27 mouse cellular contexts compared by ENCODE assay signal in the genomic region with DNA sequence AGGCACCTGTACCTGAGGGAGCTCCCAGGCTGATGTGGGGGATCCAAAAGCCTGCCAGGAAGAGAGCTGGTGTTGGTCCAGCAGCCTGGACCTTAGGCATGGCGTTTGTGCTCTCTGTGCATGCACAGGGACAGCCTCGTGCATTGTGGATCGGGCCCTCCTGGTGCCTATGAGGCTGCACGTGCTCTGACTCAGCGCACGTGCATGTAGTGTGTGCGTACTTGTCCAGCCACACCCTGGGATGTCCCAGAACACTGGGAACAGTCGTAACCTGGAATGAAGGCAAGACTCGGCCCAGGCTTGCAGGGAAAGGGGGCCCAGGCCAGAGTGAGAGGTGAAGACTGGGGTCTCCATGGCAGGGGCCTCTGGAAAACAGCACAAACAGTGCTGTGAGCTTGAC. TPM values are rescaled to one million over a fixed set of nuclear protein-coding genes. Genes with fewer than 3 reads are reported as not detected.
DNase-seq lines count a peak whose midpoint lies in the region; ATAC-seq and TF ChIP-seq lines count a peak whose summit lies in the region.
"Had no signal": no experiment of that assay in that cellular context is flagged by ENCODE, and none has a peak within 500 bp of the region (broad histone marks: within the 10 kb centered on the region; RNA-seq: fewer than 3 reads in every experiment).

No protein-coding gene starts in this region.

- no peak overlapping the region for H3K4me2 ChIP-seq in embryonic facial prominence, embryonic 13.5 days
- no peak overlapping the region for H3K4me2 ChIP-seq in stomach, postnatal 0 days (replicated peaks; ENCODE audit: low read depth)
- H3K4me2 ChIP-seq: embryonic facial prominence, embryonic 12.5 days; forebrain, embryonic 12.5 days; forebrain, embryonic 15.5 days; heart, embryonic 12.5 days; heart, embryonic 15.5 days; hindbrain, embryonic 13.5 days had no signal

- peaks cover 19% of the 10 kb centered on the region for H3K27me3 ChIP-seq in embryonic facial prominence, embryonic 13.5 days
- peaks cover 31% of the 10 kb centered on the region for H3K27me3 ChIP-seq in embryonic facial prominence, embryonic 10.5 days (replicated peaks; ENCODE audit: low read depth, poor library complexity, severe bottlenecking)
- H3K27me3 ChIP-seq in stomach, postnatal 0 days (ENCODE audit: control insufficient read depth, insufficient read depth, low read length), result no peaks in the 10 kb centered on the region

- H3K27ac ChIP-seq in embryonic facial prominence, embryonic 13.5 days, result no peak overlapping the region
- no peak overlapping the region for H3K27ac ChIP-seq in embryonic facial prominence, embryonic 10.5 days (replicated peaks)
- no peak overlapping the region for H3K27ac ChIP-seq in stomach, postnatal 0 days (replicated peaks)
- H3K27ac ChIP-seq: embryonic facial prominence, embryonic 12.5 days; forebrain, embryonic 12.5 days; forebrain, embryonic 15.5 days; heart, embryonic 15.5 days; hindbrain, embryonic 10.5 days; hindbrain, embryonic 13.5 days had no signal

- H3K36me3 ChIP-seq in embryonic facial prominence, embryonic 13.5 days, result peaks cover 31% of the 10 kb centered on the region
- peaks cover 17% of the 10 kb centered on the region for H3K36me3 ChIP-seq in embryonic facial prominence, embryonic 10.5 days (replicated peaks)
- no peaks in the 10 kb centered on the region; the same call in 1 of the 2 replicates for H3K36me3 ChIP-seq in stomach, postnatal 0 days (ENCODE audit: control insufficient read depth, insufficient read depth, low read length)
- H3K36me3 ChIP-seq: forebrain, embryonic 15.5 days; heart, embryonic 15.5 days had no signal

- no peak for ATAC-seq in embryonic facial prominence, embryonic 13.5 days (ENCODE audit: insufficient number of reproducible peaks, insufficient read depth, low FRiP score, low TSS enrichment, low read depth)
- peak; percentile 79 for ATAC-seq in stomach, postnatal 0 days (ENCODE audit: low FRiP score, low TSS enrichment)
- ATAC-seq: forebrain, embryonic 15.5 days; hindbrain, embryonic 16.5 days had no signal

- no peak for TF ChIP-seq EP300 in stomach, postnatal 0 days (optimal IDR thresholded peaks at IDR 0.05)

- 0 out of 2 replicates have a peak overlapping the region, but pooled peaks have one; percentile 11 for H3K9ac ChIP-seq in embryonic facial prominence, embryonic 13.5 days
- H3K9ac ChIP-seq in stomach, postnatal 0 days (ENCODE audit: low read length), result no peak overlapping the region
- H3K9ac ChIP-seq: embryonic facial prominence, embryonic 12.5 days; forebrain, embryonic 12.5 days; forebrain, embryonic 15.5 days; heart, embryonic 12.5 days; heart, embryonic 15.5 days; hindbrain, embryonic 13.5 days had no signal

- H3K9me3 ChIP-seq in embryonic facial prominence, embryonic 13.5 days, result no peaks in the 10 kb centered on the region
- H3K9me3 ChIP-seq in embryonic facial prominence, embryonic 10.5 days, result no peaks in the 10 kb centered on the region
- H3K9me3 ChIP-seq in stomach, postnatal 0 days (ENCODE audit: control insufficient read depth, low read length), result no peaks in the 10 kb centered on the region
- H3K9me3 ChIP-seq: embryonic facial prominence, embryonic 12.5 days; forebrain, embryonic 12.5 days; forebrain, embryonic 15.5 days; heart, embryonic 12.5 days; heart, embryonic 15.5 days; hindbrain, embryonic 10.5 days; hindbrain, embryonic 13.5 days had no signal

- H3K4me1 ChIP-seq in embryonic facial prominence, embryonic 13.5 days, result peaks cover 16% of the 10 kb centered on the region
- peaks cover 28% of the 10 kb centered on the region for H3K4me1 ChIP-seq in embryonic facial prominence, embryonic 10.5 days
- H3K4me1 ChIP-seq in stomach, postnatal 0 days (replicated peaks; ENCODE audit: control insufficient read depth, insufficient read depth), result 0 out of 2 replicates have a peak, but pooled peaks cover 4% of the 10 kb centered on the region

- no peak overlapping the region for H3K4me3 ChIP-seq in embryonic facial prominence, embryonic 13.5 days
- H3K4me3 ChIP-seq in embryonic facial prominence, embryonic 10.5 days, result no peak overlapping the region
- no peak overlapping the region for H3K4me3 ChIP-seq in stomach, postnatal 0 days (ENCODE audit: low read depth, low read length)
- H3K4me3 ChIP-seq: embryonic facial prominence, embryonic 12.5 days; erythroblast, embryonic 14.5 days; forebrain, embryonic 12.5 days; forebrain, embryonic 15.5 days; heart, embryonic 12.5 days; heart, embryonic 15.5 days; hindbrain, embryonic 10.5 days; hindbrain, embryonic 13.5 days had no signal

- 92% methylated on average over 9 of the region's 9 CpGs for WGBS in embryonic facial prominence, embryonic 13.5 days
- WGBS in embryonic facial prominence, embryonic 10.5 days, result 86% methylated on average over 9 of the region's 9 CpGs
- 58% methylated on average over 9 of the region's 9 CpGs for WGBS in stomach, postnatal 0 days

- no peak for TF ChIP-seq CTCF in stomach, postnatal 0 days (IDR thresholded peaks at IDR 0.05; ENCODE audit: low read depth)

- DNase-seq in embryonic facial prominence, embryonic 10.5 days (ENCODE audit: low spot score), result no peak
- DNase-seq in urinary bladder, postnatal 14 days (ENCODE audit: low spot score), result peak; percentile 22
- DNase-seq in urinary bladder, postnatal 36 days (ENCODE audit: low spot score in 2 of 2), result no peak
- peak; percentile 36 for DNase-seq in NIH3T3 (ENCODE audit: low read depth)
- DNase-seq in stomach, postnatal 0 days (ENCODE audit: low spot score), result peak; percentile 71
- no peak for DNase-seq in layer of hippocampus, adult 11-12 months (ENCODE audit: low spot score)
- DNase-seq in right cerebral cortex, postnatal 25 days, result no peak
- DNase-seq: adrenal gland, adult 2 months; adrenal gland, postnatal 14 days; cerebellum, adult 11 months; cerebellum, adult 9-10 months; cerebellum, postnatal 14 days; gastrocnemius, postnatal 25 days; heart, adult 18-20 months; heart, postnatal 10 days; heart, postnatal 36 days had no signal

RNA-seq across cellular contexts. Expression of a gene that starts 15.2 kb away (rescaled TPM):
- 29.5 and 29.6 TPM in 2 replicates for polyA plus RNA-seq in embryonic facial prominence, embryonic 13.5 days (2015; fragmentation: Nextera tagmentation; extraction: Ambion mirVana)
- 24.4 and 25.1 TPM in 2 replicates for polyA plus RNA-seq in embryonic facial prominence, embryonic 10.5 days (2016; fragmentation: Nextera tagmentation; extraction: Ambion mirVana)
- 12.9 and 14.7 TPM in 2 replicates for polyA plus RNA-seq in stomach, postnatal 0 days (2015; fragmentation: Nextera tagmentation; extraction: Ambion mirVana)

RNA-seq across cellular contexts. Expression of a gene that starts 15.5 kb away (rescaled TPM):
- polyA plus RNA-seq in embryonic facial prominence, embryonic 13.5 days (2015; fragmentation: Nextera tagmentation; extraction: Ambion mirVana), result not detected in 2 replicates
- not detected in 2 replicates for polyA plus RNA-seq in embryonic facial prominence, embryonic 10.5 days (2016; fragmentation: Nextera tagmentation; extraction: Ambion mirVana)
- not detected in 2 replicates for polyA plus RNA-seq in stomach, postnatal 0 days (2015; fragmentation: Nextera tagmentation; extraction: Ambion mirVana)
- polyA plus RNA-seq: embryonic facial prominence, embryonic 12.5 days; erythroblast, embryonic 14.5 days; forebrain, embryonic 12.5 days; forebrain, embryonic 15.5 days; gonadal fat pad, adult 2 months; heart, embryonic 15.5 days; hindbrain, embryonic 10.5 days; hindbrain, embryonic 13.5 days; hindbrain, embryonic 16.5 days had no signal

RNA-seq across cellular contexts. Expression of a gene that starts 34.9 kb away (rescaled TPM):
- not detected in 2 replicates for polyA plus RNA-seq in embryonic facial prominence, embryonic 13.5 days (2015; fragmentation: Nextera tagmentation; extraction: Ambion mirVana)
- not detected in 2 replicates for polyA plus RNA-seq in embryonic facial prominence, embryonic 10.5 days (2016; fragmentation: Nextera tagmentation; extraction: Ambion mirVana)
- not detected in 2 replicates for polyA plus RNA-seq in stomach, postnatal 0 days (2015; fragmentation: Nextera tagmentation; extraction: Ambion mirVana)
- polyA plus RNA-seq: embryonic facial prominence, embryonic 12.5 days; forebrain, embryonic 12.5 days; forebrain, embryonic 15.5 days; gonadal fat pad, adult 2 months; heart, embryonic 12.5 days; heart, embryonic 15.5 days; hindbrain, embryonic 10.5 days; hindbrain, embryonic 13.5 days; hindbrain, embryonic 16.5 days had no signal

Comparison
In these comparisons a context has a peak if more than half of its experiments do, and no peak if none do; other contexts are left out.
1. DNase-seq: peak in urinary bladder, postnatal 14 days (single experiment), NIH3T3 (single experiment) and stomach, postnatal 0 days (single experiment); none in embryonic facial prominence, embryonic 10.5 days (single experiment), urinary bladder, postnatal 36 days (0 of 2), layer of hippocampus, adult 11-12 months (single experiment) and right cerebral cortex, postnatal 25 days (single experiment).